Mouse (Mus musculus) spleen, adult 2 months (tissue): ENCODE measurements around the gene Usp38. TPM values are rescaled to one million over a fixed set of nuclear protein-coding genes. Genes with fewer than 3 reads are reported as not detected.

Experiments used
- DNase-seq, 2 experiments: peaks; one replicate each; pipeline versions ENCODE4 v3.0.0 to v3.0.0-alpha.2; 2012 to 2021; ENCODE audit warnings: low spot score in 2 of 2, low read depth in 1 of 2
- H3K27ac ChIP-seq: fragments of 200-500 bp; 2 replicates; pipeline ENCODE4 v1.5.1; 2012; ENCODE audit warnings: low read length, inconsistent platforms; ENCODE audit not compliant: insufficient read depth
- H3K27me3 ChIP-seq: fragments of 200-500 bp; 2 replicates; pipeline ENCODE4 v1.6.1; 2012; ENCODE audit warnings: mild to moderate bottlenecking, moderate library complexity, low read length, inconsistent platforms; ENCODE audit not compliant: control insufficient read depth, insufficient read depth
- H3K36me3 ChIP-seq: fragments of 200-500 bp; 2 replicates; pipeline ENCODE4 v1.6.1; 2012; ENCODE audit warnings: mild to moderate bottlenecking, low read length, inconsistent platforms; ENCODE audit not compliant: control insufficient read depth, insufficient read depth
- H3K4me1 ChIP-seq: fragments of 200-500 bp; 2 replicates; pipeline ENCODE4 v1.6.1; 2011; ENCODE audit warnings: inconsistent platforms; ENCODE audit not compliant: control insufficient read depth, insufficient read depth, insufficient read length
- H3K4me3 ChIP-seq: fragments of 200-500 bp; 2 replicates; pipeline ENCODE4 v1.5.1; 2011; ENCODE audit warnings: mild to moderate bottlenecking, inconsistent platforms; ENCODE audit not compliant: insufficient read depth, insufficient read length; ENCODE audit errors: extremely low read depth
- CTCF ChIP-seq: fragments of 200-500 bp; IDR thresholded peaks from 2 replicates; pipeline ENCODE4 v1.5.1; 2011; ENCODE audit warnings: mild to moderate bottlenecking, inconsistent platforms; ENCODE audit not compliant: insufficient read depth, insufficient read length, insufficient replicate concordance; ENCODE audit errors: extremely low read depth
- POLR2A ChIP-seq: fragments of 200-500 bp; IDR thresholded peaks from 2 replicates; pipeline ENCODE4 v1.6.1; 2011; ENCODE audit warnings: low read depth, low read length, inconsistent platforms
- WGBS: fragments of 180-500 bp; shearing (Covaris S2); methylation state at CpG from one replicate; pipeline ENCODE4 v1.1.7; 2018; 5-methylcytosine and 5-hydroxymethylcytosine counted together
- polyA plus RNA-seq: library from polyadenylated mRNA; depleted of rRNA; stranded (reverse); fragments of >200 nt; gene quantifications from 2 replicates; pipeline ENCODE4 v1.2.3, GENCODE M21; 2012

Gene Usp38
- polyA plus RNA-seq, 1 experiment = 11.3 TPM

DNA sequence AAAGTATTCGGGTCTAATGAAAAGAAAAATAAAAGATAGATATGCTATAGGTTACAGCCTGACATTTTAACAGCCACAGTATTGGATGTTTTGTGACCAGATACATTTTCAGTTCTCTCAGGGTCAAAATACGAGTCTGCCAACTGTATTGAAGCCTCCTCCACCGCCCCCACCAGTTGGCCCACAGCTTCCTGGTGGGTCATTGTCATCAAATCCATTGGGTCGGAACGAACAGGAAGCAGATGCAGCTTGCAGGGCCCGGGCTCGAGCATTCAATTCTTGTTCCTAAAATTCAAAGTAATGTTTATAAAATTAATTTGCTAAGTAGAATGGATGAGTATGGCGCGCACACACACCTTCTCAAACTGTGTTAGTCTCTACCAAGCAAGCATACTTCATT lies 33.0 kb downstream of the Usp38 start:
- peaks cover 6% of the 10 kb centered on the region for H3K4me1 ChIP-seq
- H3K36me3 ChIP-seq = peaks cover 19% of the 10 kb centered on the region
- WGBS = 33% methylated on average over 9 of the region's 9 CpGs
- H3K27ac ChIP-seq = no peak overlapping the region; the same call in 1 of the 2 replicates
- peak; percentile 66 to 73 for DNase-seq
- no peak for TF ChIP-seq POLR2A
- no peak for TF ChIP-seq CTCF
- H3K4me3 ChIP-seq = no peak overlapping the region
- no peaks in the 10 kb centered on the region for H3K27me3 ChIP-seq

GRCm38 (mm10) chr8:80980063-80980462 lies 34.7 kb downstream of the Usp38 start:
- H3K4me3 ChIP-seq = no peak overlapping the region
- peaks cover 10% of the 10 kb centered on the region for H3K4me1 ChIP-seq
- WGBS = 83% methylated on average over 4 of the region's 4 CpGs
- no peak for TF ChIP-seq POLR2A
- TF ChIP-seq CTCF = no peak
- no peaks in the 10 kb centered on the region for H3K27me3 ChIP-seq
- peaks cover 9% of the 10 kb centered on the region for H3K36me3 ChIP-seq
- no peak overlapping the region for H3K27ac ChIP-seq
- DNase-seq = no peak

GRCm38 (mm10) chr8:80977231-80977630 lies 37.5 kb downstream of the Usp38 start:
- Histone ChIP-seq H3K27ac (0 out of 2 replicates have a peak overlapping the region, but pooled peaks have one; percentile 28), H3K4me1 (peaks cover 4% of the 10 kb centered on the region), H3K4me3 (no peak overlapping the region), H3K27me3 (no peaks in the 10 kb centered on the region), H3K36me3 (peaks cover 2% of the 10 kb centered on the region)
- 17% methylated on average over 1 of the region's 1 CpGs for WGBS
- no peak for DNase-seq
- TF ChIP-seq CTCF = no peak
- TF ChIP-seq POLR2A = no peak

DNA sequence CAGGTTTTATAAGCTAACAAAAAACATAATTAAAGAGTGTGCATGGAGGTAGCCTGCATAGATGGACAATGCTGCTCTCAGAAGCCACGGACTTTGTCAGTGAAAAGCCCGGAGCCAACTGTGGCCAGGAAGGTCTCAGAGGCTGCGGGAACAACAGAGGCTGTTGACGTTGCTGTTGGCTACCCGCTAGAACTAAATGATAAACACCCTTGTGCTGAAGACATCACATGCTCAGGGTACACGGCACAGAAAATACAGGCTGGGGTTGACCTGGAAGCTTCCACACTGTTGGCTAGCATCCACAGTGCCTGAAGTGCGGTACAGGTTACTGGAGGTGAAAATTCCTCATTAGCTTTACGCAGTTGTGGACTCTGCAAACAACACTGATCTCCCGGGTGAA lies 43.6 kb downstream of the Usp38 start:
- no peak overlapping the region for H3K27ac ChIP-seq
- no peaks in the 10 kb centered on the region for H3K36me3 ChIP-seq
- peaks cover under 1% of the 10 kb centered on the region; the same call in 1 of the 2 replicates for H3K4me1 ChIP-seq
- DNase-seq = no peak
- 0 out of 2 replicates have a peak, but pooled peaks cover 1% of the 10 kb centered on the region for H3K27me3 ChIP-seq
- no peak overlapping the region for H3K4me3 ChIP-seq
- 91% methylated on average over 9 of the region's 9 CpGs for WGBS
- TF ChIP-seq POLR2A = no peak
- no peak for TF ChIP-seq CTCF

GRCm38 (mm10) chr8:80970000-80970685 lies 44.6 kb downstream of the Usp38 start:
- Histone ChIP-seq H3K4me1 (no peaks in the 10 kb centered on the region), H3K4me3 (no peak overlapping the region), H3K27ac (no peak overlapping the region), H3K27me3 (0 out of 2 replicates have a peak, but pooled peaks cover 1% of the 10 kb centered on the region), H3K36me3 (no peaks in the 10 kb centered on the region)
- DNase-seq = no peak
- 92% methylated on average over 11 of the region's 11 CpGs for WGBS
- TF ChIP-seq POLR2A = no peak
- no peak for TF ChIP-seq CTCF

GRCm38 (mm10) chr8:80969423-80969822 lies 45.3 kb downstream of the Usp38 start:
- DNase-seq = no peak
- WGBS = 52% methylated on average over 5 of the region's 5 CpGs
- Histone ChIP-seq H3K36me3 (no peaks in the 10 kb centered on the region), H3K4me1 (no peaks in the 10 kb centered on the region), H3K27me3 (0 out of 2 replicates have a peak, but pooled peaks cover 1% of the 10 kb centered on the region), H3K27ac (no peak overlapping the region), H3K4me3 (no peak overlapping the region)
- TF ChIP-seq CTCF = no peak
- TF ChIP-seq POLR2A = no peak

- WGBS = 91% methylated on average over 3 of the region's 3 CpGs
- H3K4me3 ChIP-seq = no peak overlapping the region
- H3K27ac ChIP-seq = no peak overlapping the region
- no peaks in the 10 kb centered on the region for H3K27me3 ChIP-seq
- H3K36me3 ChIP-seq = no peaks in the 10 kb centered on the region
- DNase-seq = no peak
- no peak for TF ChIP-seq POLR2A
- TF ChIP-seq CTCF = no peak
- H3K4me1 ChIP-seq = no peaks in the 10 kb centered on the region
Measured at GRCm38 (mm10) chr8:80963095-80963494, 51.6 kb downstream of the Usp38 start.
